Mouse (Mus musculus): Measurements from ENCODE around the gene Btbd7. TPM values are rescaled to one million over a fixed set of nuclear protein-coding genes. Genes with fewer than 3 reads are reported as not detected.

Btbd7 gene
- polyA plus RNA-seq, 1 experiment, result 6.9 TPM

DNA sequence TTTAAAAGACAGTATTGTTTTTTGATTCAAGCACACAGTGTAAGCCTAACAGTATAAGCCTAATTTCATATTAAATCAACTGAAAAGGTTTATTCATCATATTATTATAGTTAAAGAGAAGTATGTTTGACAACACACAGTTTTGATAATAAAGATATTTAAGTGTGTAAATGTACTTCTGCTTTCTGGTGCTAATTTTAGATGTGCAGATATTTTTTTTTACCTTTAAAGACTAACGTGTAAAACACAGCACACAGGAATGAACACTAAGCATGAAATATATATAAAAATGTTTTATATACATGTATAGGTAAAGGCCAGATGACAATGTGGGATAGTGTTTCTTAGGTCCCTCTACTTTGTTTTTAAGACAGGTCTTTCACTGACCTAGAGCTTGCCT, 51.2 kb downstream of the Btbd7 start:
- Histone ChIP-seq H3K4me2 (ENCODE audit: low read depth) (no peak overlapping the region), H3K79me2 (ENCODE audit: control insufficient read depth, insufficient read depth) (no peaks in the 10 kb centered on the region), H3K36me3 (ENCODE audit: control insufficient read depth, insufficient read depth) (no peaks in the 10 kb centered on the region), H3K27me3 (ENCODE audit: control insufficient read depth, insufficient read depth, insufficient read length) (no peaks in the 10 kb centered on the region), H3K4me3 (no peak overlapping the region), H3ac (ENCODE audit: control insufficient read depth, insufficient read length) (no peak overlapping the region)
- TF ChIP-seq SRF (IDR thresholded peaks at IDR 0.05; ENCODE audit: control insufficient read depth, insufficient read length, low read depth) (no peak), E2F4 (IDR thresholded peaks at IDR 0.05; ENCODE audit: insufficient read depth) (no peak), POLR2A (IDR thresholded peaks at IDR 0.05; ENCODE audit: insufficient read length, low read depth) (no peak), MAX (IDR thresholded peaks at IDR 0.05; ENCODE audit: low read depth) (no peak), USF1 (IDR thresholded peaks at IDR 0.05; ENCODE audit: low read depth) (no peak), MYOG (IDR thresholded peaks at IDR 0.05; ENCODE audit: control insufficient read depth in 1 of 3, insufficient read depth in 1 of 3, insufficient read length in 2 of 3, low read depth in 2 of 3) (no peak), REST (IDR thresholded peaks at IDR 0.05; ENCODE audit: insufficient read depth, insufficient read length) (no peak), MYOD1 (IDR thresholded peaks at IDR 0.05; ENCODE audit: control insufficient read depth in 1 of 3, insufficient read length in 2 of 3, low read depth in 2 of 3) (no peak), TCF12 (IDR thresholded peaks at IDR 0.05; ENCODE audit: insufficient read depth, poor library complexity, severe bottlenecking) (no peak), POLR2AphosphoS2 (IDR thresholded peaks at IDR 0.05; ENCODE audit: insufficient read length, low read depth) (no peak), CEBPB (IDR thresholded peaks at IDR 0.05; ENCODE audit: insufficient read depth, poor library complexity, severe bottlenecking) (no peak), TCF3 (IDR thresholded peaks at IDR 0.05; ENCODE audit: insufficient read length, low read depth) (no peak)

GRCm38 (mm10) chr12:102826399-102826798, 51.9 kb downstream of the Btbd7 start:
- H3K79me2 ChIP-seq (ENCODE audit: control insufficient read depth, insufficient read depth), result no peaks in the 10 kb centered on the region
- H3K4me2 ChIP-seq (ENCODE audit: low read depth), result no peak overlapping the region
- TF ChIP-seq POLR2AphosphoS2 (IDR thresholded peaks at IDR 0.05; ENCODE audit: insufficient read length, low read depth), result no peak
- no peak overlapping the region for H3K4me3 ChIP-seq
- H3ac ChIP-seq (ENCODE audit: control insufficient read depth, insufficient read length), result no peak overlapping the region
- no peaks in the 10 kb centered on the region for H3K27me3 ChIP-seq (ENCODE audit: control insufficient read depth, insufficient read depth, insufficient read length)
- H3K36me3 ChIP-seq (ENCODE audit: control insufficient read depth, insufficient read depth), result no peaks in the 10 kb centered on the region

- no peaks in the 10 kb centered on the region for H3K27me3 ChIP-seq (ENCODE audit: control insufficient read depth, insufficient read depth, insufficient read length)
These were observed 63.4 kb downstream of the Btbd7 start for GRCm38 (mm10) chr12:102814858-102815257.

DNA sequence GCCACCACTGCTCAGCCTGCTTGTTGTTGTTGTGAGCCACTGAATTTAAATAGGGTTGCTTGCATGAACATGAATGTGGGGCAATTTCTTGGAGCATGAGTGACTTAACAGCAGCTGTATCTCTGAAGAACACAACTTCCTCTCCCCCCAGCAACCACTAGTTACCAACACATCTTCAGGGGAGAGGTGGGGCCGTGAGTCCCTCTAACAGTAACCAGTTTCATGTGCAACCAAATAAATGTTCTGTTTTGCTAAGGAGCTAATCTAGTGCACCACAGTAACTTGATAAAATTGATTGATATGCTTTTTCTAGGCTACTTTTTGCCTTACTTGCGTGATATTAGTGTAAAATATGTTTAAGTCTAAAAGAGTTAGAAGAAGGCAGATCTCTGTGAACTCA, 78.7 kb downstream of the Btbd7 start:
- Histone ChIP-seq H3K27me3 (ENCODE audit: control insufficient read depth, insufficient read depth, insufficient read length) (no peaks in the 10 kb centered on the region), H3K36me3 (ENCODE audit: control insufficient read depth, insufficient read depth) (peaks cover 20% of the 10 kb centered on the region), H3K79me2 (ENCODE audit: control insufficient read depth, insufficient read depth) (no peaks in the 10 kb centered on the region), H3K4me2 (ENCODE audit: low read depth) (no peak overlapping the region), H3K4me3 (no peak overlapping the region), H3ac (ENCODE audit: control insufficient read depth, insufficient read length) (no peak overlapping the region)
- TF ChIP-seq TCF12 (IDR thresholded peaks at IDR 0.05; ENCODE audit: insufficient read depth, poor library complexity, severe bottlenecking) (no peak), CEBPB (IDR thresholded peaks at IDR 0.05; ENCODE audit: insufficient read depth, poor library complexity, severe bottlenecking) (no peak), MAX (IDR thresholded peaks at IDR 0.05; ENCODE audit: low read depth) (no peak), TCF3 (IDR thresholded peaks at IDR 0.05; ENCODE audit: insufficient read length, low read depth) (no peak)

More at GRCm38 (mm10) chr12:102814858-102815257, 63.4 kb downstream of the Btbd7 start:
- no peak overlapping the region for H3ac ChIP-seq (ENCODE audit: control insufficient read depth, insufficient read length)
- peaks cover 26% of the 10 kb centered on the region for H3K36me3 ChIP-seq (ENCODE audit: control insufficient read depth, insufficient read depth)
- no peak overlapping the region for H3K4me3 ChIP-seq
- TF ChIP-seq USF1 (IDR thresholded peaks at IDR 0.05; ENCODE audit: low read depth) (no peak), POLR2AphosphoS2 (IDR thresholded peaks at IDR 0.05; ENCODE audit: insufficient read length, low read depth) (no peak), E2F4 (IDR thresholded peaks at IDR 0.05; ENCODE audit: insufficient read depth) (no peak), REST (IDR thresholded peaks at IDR 0.05; ENCODE audit: insufficient read depth, insufficient read length) (no peak), CEBPB (IDR thresholded peaks at IDR 0.05; ENCODE audit: insufficient read depth, poor library complexity, severe bottlenecking) (no peak), POLR2A (IDR thresholded peaks at IDR 0.05; ENCODE audit: insufficient read length, low read depth) (no peak), SRF (IDR thresholded peaks at IDR 0.05; ENCODE audit: control insufficient read depth, insufficient read length, low read depth) (no peak), MYOG (IDR thresholded peaks at IDR 0.05; ENCODE audit: control insufficient read depth in 1 of 3, insufficient read depth in 1 of 3, insufficient read length in 2 of 3, low read depth in 2 of 3) (no peak), MAX (IDR thresholded peaks at IDR 0.05; ENCODE audit: low read depth) (no peak), TCF3 (IDR thresholded peaks at IDR 0.05; ENCODE audit: insufficient read length, low read depth) (no peak), MYOD1 (IDR thresholded peaks at IDR 0.05; ENCODE audit: control insufficient read depth in 1 of 3, insufficient read length in 2 of 3, low read depth in 2 of 3) (no peak), TCF12 (IDR thresholded peaks at IDR 0.05; ENCODE audit: insufficient read depth, poor library complexity, severe bottlenecking) (no peak)
- no peak overlapping the region for H3K4me2 ChIP-seq (ENCODE audit: low read depth)
- H3K79me2 ChIP-seq (ENCODE audit: control insufficient read depth, insufficient read depth), result no peaks in the 10 kb centered on the region

DNA sequence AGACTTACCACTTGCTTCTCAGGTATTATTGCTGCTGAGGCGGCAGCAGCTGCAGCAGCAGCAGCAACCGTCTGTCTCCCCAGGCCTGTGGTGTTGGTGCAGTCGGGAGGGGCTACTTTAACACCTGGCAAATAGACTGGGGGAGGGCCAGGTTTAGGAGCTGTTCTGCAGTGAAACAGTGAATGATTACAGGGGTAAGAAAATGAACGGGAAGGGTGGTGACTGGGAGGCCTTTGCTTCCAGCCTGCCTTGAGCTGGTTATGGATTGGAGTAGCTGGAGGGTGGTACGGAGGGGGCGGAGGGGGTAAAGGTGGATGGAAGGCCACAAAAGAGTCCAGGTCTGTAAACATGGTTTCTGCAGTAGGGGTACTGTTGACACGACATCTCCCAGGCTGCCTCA, 90.3 kb downstream of the Btbd7 start:
- Histone ChIP-seq H3K4me3 (no peak overlapping the region), H3K27me3 (ENCODE audit: control insufficient read depth, insufficient read depth, insufficient read length) (no peaks in the 10 kb centered on the region), H3K36me3 (ENCODE audit: control insufficient read depth, insufficient read depth) (peaks cover 32% of the 10 kb centered on the region), H3K79me2 (ENCODE audit: control insufficient read depth, insufficient read depth) (no peaks in the 10 kb centered on the region), H3K4me2 (ENCODE audit: low read depth) (no peak overlapping the region), H3ac (ENCODE audit: control insufficient read depth, insufficient read length) (no peak overlapping the region)
- TF ChIP-seq USF1 (IDR thresholded peaks at IDR 0.05; ENCODE audit: low read depth) (no peak), TCF3 (IDR thresholded peaks at IDR 0.05; ENCODE audit: insufficient read length, low read depth) (no peak), POLR2A (IDR thresholded peaks at IDR 0.05; ENCODE audit: insufficient read length, low read depth) (no peak), MAX (IDR thresholded peaks at IDR 0.05; ENCODE audit: low read depth) (no peak), E2F4 (IDR thresholded peaks at IDR 0.05; ENCODE audit: insufficient read depth) (no peak), TCF12 (IDR thresholded peaks at IDR 0.05; ENCODE audit: insufficient read depth, poor library complexity, severe bottlenecking) (no peak), CEBPB (IDR thresholded peaks at IDR 0.05; ENCODE audit: insufficient read depth, poor library complexity, severe bottlenecking) (no peak), SRF (IDR thresholded peaks at IDR 0.05; ENCODE audit: control insufficient read depth, insufficient read length, low read depth) (no peak), REST (IDR thresholded peaks at IDR 0.05; ENCODE audit: insufficient read depth, insufficient read length) (no peak), MYOD1 (IDR thresholded peaks at IDR 0.05; ENCODE audit: control insufficient read depth in 1 of 3, insufficient read length in 2 of 3, low read depth in 2 of 3) (no peak), POLR2AphosphoS2 (IDR thresholded peaks at IDR 0.05; ENCODE audit: insufficient read length, low read depth) (no peak), MYOG (IDR thresholded peaks at IDR 0.05; ENCODE audit: control insufficient read depth in 1 of 3, insufficient read depth in 1 of 3, insufficient read length in 2 of 3, low read depth in 2 of 3) (no peak)
